Mouse (Mus musculus): ENCODE measurements around the gene Ythdc1.
A peak's percentile ranks its signal among the peaks of the same experiment; 100 is the strongest.
"Not testable (repeated sequence)": the region's sequence is repeated elsewhere in the genome, so short reads cannot be mapped to it uniquely, and the experiment has no call there.

Ythdc1 gene

GRCm38 (mm10) chr5:86803962-86804940 lies at the start of gene Ythdc1:
TSS of gene Ythdc1 (plus strand) at chr5:86804221.
- peak; percentile 95 for DNase-seq (ENCODE audit: low spot score)

GRCm38 (mm10) chr5:86769015-86769658 lies 34.9 kb upstream of the Ythdc1 start:
- no peak for DNase-seq (ENCODE audit: low spot score)

- no peak for DNase-seq (ENCODE audit: low spot score)
Measured at GRCm38 (mm10) chr5:86771010-86771409, 33.0 kb upstream of the Ythdc1 start.

- no peak for DNase-seq (ENCODE audit: low spot score)
Measured at GRCm38 (mm10) chr5:86776941-86777340, 27.1 kb upstream of the Ythdc1 start.

- no peak for DNase-seq (ENCODE audit: low spot score)
Measured at GRCm38 (mm10) chr5:86778471-86778870, 25.6 kb upstream of the Ythdc1 start.

- DNase-seq (ENCODE audit: low spot score), result no peak
Measured at GRCm38 (mm10) chr5:86783059-86783458, 21.0 kb upstream of the Ythdc1 start.

- DNase-seq (ENCODE audit: low spot score), result no peak
Measured at GRCm38 (mm10) chr5:86784205-86784604, 19.8 kb upstream of the Ythdc1 start.

GRCm38 (mm10) chr5:86786798-86787197 lies 17.2 kb upstream of the Ythdc1 start:
- no peak for DNase-seq (ENCODE audit: low spot score)

- no peak for DNase-seq (ENCODE audit: low spot score)
Measured at GRCm38 (mm10) chr5:86789954-86790353, 14.1 kb upstream of the Ythdc1 start.

- DNase-seq (ENCODE audit: low spot score), result no peak
Measured at GRCm38 (mm10) chr5:86792249-86792648, 11.8 kb upstream of the Ythdc1 start.

- DNase-seq (ENCODE audit: low spot score), result no peak
Measured at GRCm38 (mm10) chr5:86792807-86793206, 11.2 kb upstream of the Ythdc1 start.

- no peak for DNase-seq (ENCODE audit: low spot score)
Measured at GRCm38 (mm10) chr5:86816795-86817194, 12.8 kb downstream of the Ythdc1 start.

GRCm38 (mm10) chr5:86836378-86836777 lies 32.4 kb downstream of the Ythdc1 start:
- DNase-seq (ENCODE audit: low spot score), result not testable (repeated sequence)

GRCm38 (mm10) chr5:86838110-86838509 lies 34.1 kb downstream of the Ythdc1 start:
- no peak for DNase-seq (ENCODE audit: low spot score)

GRCm38 (mm10) chr5:86839472-86839871 lies 35.5 kb downstream of the Ythdc1 start:
- no peak for DNase-seq (ENCODE audit: low spot score)

GRCm38 (mm10) chr5:86840207-86840606 lies 36.2 kb downstream of the Ythdc1 start:
- no peak for DNase-seq (ENCODE audit: low spot score)

GRCm38 (mm10) chr5:86841261-86841660 lies 37.2 kb downstream of the Ythdc1 start:
- DNase-seq (ENCODE audit: low spot score), result not testable (repeated sequence)

- DNase-seq (ENCODE audit: low spot score), result peak; percentile 21
Measured at GRCm38 (mm10) chr5:86850104-86850503, 46.1 kb downstream of the Ythdc1 start.

- DNase-seq (ENCODE audit: low spot score), result no peak
Measured at GRCm38 (mm10) chr5:86851658-86852057, 47.6 kb downstream of the Ythdc1 start.

- not testable (repeated sequence) for DNase-seq (ENCODE audit: low spot score)
Measured at GRCm38 (mm10) chr5:86856505-86856904, 52.5 kb downstream of the Ythdc1 start.

- DNase-seq (ENCODE audit: low spot score), result no peak
Measured at GRCm38 (mm10) chr5:86857682-86858081, 53.7 kb downstream of the Ythdc1 start.

- DNase-seq (ENCODE audit: low spot score), result no peak
Measured at GRCm38 (mm10) chr5:86858336-86858735, 54.3 kb downstream of the Ythdc1 start.

GRCm38 (mm10) chr5:86871877-86872276 lies 67.9 kb downstream of the Ythdc1 start:
- no peak for DNase-seq (ENCODE audit: low spot score)

All from yolk sac, embryonic 10.5 days (tissue).